Mouse (Mus musculus): ENCODE results near the gene P2ry10. TPM values are rescaled to one million over a fixed set of nuclear protein-coding genes. Genes with fewer than 3 reads are reported as not detected.
"Not testable (repeated sequence)": the region's sequence is repeated elsewhere in the genome, so short reads cannot be mapped to it uniquely, and the experiment has no call there.

Gene P2ry10
- 45.6 and 53.0 TPM in 2 replicates for polyA plus RNA-seq (2012; rRNA removed)

- Histone ChIP-seq H3K4me1 (replicated peaks; ENCODE audit: control insufficient read depth, insufficient read depth, low read length) (no peaks in the 10 kb centered on the region), H3K4me3 (ENCODE audit: control insufficient read depth, insufficient read depth, low read length) (no peak within 1 kb of the TSS), H3K27ac (ENCODE audit: control insufficient read depth, insufficient read depth, low read length) (peak within 1 kb of the TSS; percentile 68; the same call in 1 of the 2 replicates), H3K36me3 (ENCODE audit: control insufficient read depth, insufficient read depth, low read length) (no peaks in the 10 kb centered on the region), H3K27me3 (ENCODE audit: control insufficient read depth, insufficient read depth, low read length) (no peaks in the 10 kb centered on the region)
- TF ChIP-seq POLR2A (IDR thresholded peaks at IDR 0.05; ENCODE audit: control insufficient read depth, extremely low read depth, insufficient read depth, low read length, poor library complexity), result no peak
- no peak for TF ChIP-seq CTCF (IDR thresholded peaks at IDR 0.05; ENCODE audit: borderline replicate concordance, control insufficient read depth, extremely low read depth, insufficient read depth, low read length, poor library complexity)
- WGBS, result 4% methylated on average over 4 of the region's 4 CpGs
- DNase-seq, result peak; percentile 17
These were observed at the start of gene P2ry10 for GRCm38 (mm10) chrX:107088177-107088576. P2ry10 (plus strand) TSS chrX:107088492.

DNA sequence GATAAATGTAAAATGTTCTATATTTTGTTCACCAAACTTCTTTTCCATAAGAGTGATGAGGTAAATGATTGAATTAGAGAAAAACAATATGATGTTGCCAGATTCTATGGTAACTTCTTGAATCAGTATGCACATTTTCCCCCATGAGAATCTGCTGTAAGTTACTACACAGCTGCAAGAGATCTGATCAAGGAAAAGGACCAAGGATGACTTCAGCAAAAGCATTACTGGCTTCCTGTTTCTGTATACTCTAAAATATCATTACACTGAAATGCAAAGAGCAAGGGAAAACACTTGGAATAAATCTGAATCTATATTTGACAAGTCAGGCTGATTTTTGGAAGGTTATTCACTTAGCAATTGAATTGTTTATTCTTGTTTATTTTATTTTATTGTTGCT lies 49.1 kb upstream of the P2ry10 start:
- H3K27me3 ChIP-seq (ENCODE audit: control insufficient read depth, insufficient read depth, low read length), result no peaks in the 10 kb centered on the region
- no peak overlapping the region for H3K4me3 ChIP-seq (ENCODE audit: control insufficient read depth, insufficient read depth, low read length)
- no peaks in the 10 kb centered on the region for H3K4me1 ChIP-seq (replicated peaks; ENCODE audit: control insufficient read depth, insufficient read depth, low read length)
- no peak for DNase-seq
- no peak for TF ChIP-seq POLR2A (IDR thresholded peaks at IDR 0.05; ENCODE audit: control insufficient read depth, extremely low read depth, insufficient read depth, low read length, poor library complexity)
- no peak for TF ChIP-seq CTCF (IDR thresholded peaks at IDR 0.05; ENCODE audit: borderline replicate concordance, control insufficient read depth, extremely low read depth, insufficient read depth, low read length, poor library complexity)
- no peaks in the 10 kb centered on the region for H3K36me3 ChIP-seq (ENCODE audit: control insufficient read depth, insufficient read depth, low read length)
- H3K27ac ChIP-seq (ENCODE audit: control insufficient read depth, insufficient read depth, low read length), result no peak overlapping the region

DNA sequence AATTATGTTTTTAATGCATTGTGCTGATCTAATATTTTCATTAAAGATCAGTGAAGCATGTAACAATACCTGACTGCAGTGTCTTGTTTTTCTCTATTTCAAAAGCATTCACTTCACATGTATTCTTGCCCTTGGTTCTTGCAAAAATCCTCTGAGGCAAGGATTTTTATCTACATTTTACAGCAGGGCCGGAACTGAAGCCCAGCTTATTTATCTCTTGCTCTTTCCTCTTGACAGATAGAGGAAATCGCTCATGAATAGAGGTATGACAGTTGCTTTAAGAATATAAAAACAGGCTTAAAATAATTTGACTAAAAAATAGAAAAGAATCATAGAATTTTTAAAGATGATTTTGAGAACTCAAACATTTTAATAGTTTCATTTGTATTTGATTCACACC lies 48.7 kb upstream of the P2ry10 start:
- Histone ChIP-seq H3K36me3 (ENCODE audit: control insufficient read depth, insufficient read depth, low read length) (no peaks in the 10 kb centered on the region), H3K27ac (ENCODE audit: control insufficient read depth, insufficient read depth, low read length) (no peak overlapping the region), H3K4me3 (ENCODE audit: control insufficient read depth, insufficient read depth, low read length) (no peak overlapping the region), H3K27me3 (ENCODE audit: control insufficient read depth, insufficient read depth, low read length) (no peaks in the 10 kb centered on the region), H3K4me1 (replicated peaks; ENCODE audit: control insufficient read depth, insufficient read depth, low read length) (no peaks in the 10 kb centered on the region)
- 19% methylated on average over 2 of the region's 2 CpGs for WGBS
- TF ChIP-seq POLR2A (IDR thresholded peaks at IDR 0.05; ENCODE audit: control insufficient read depth, extremely low read depth, insufficient read depth, low read length, poor library complexity) (no peak), CTCF (IDR thresholded peaks at IDR 0.05; ENCODE audit: borderline replicate concordance, control insufficient read depth, extremely low read depth, insufficient read depth, low read length, poor library complexity) (no peak)
- DNase-seq, result no peak

- Histone ChIP-seq H3K36me3 (ENCODE audit: control insufficient read depth, insufficient read depth, low read length) (no peaks in the 10 kb centered on the region), H3K27me3 (ENCODE audit: control insufficient read depth, insufficient read depth, low read length) (no peaks in the 10 kb centered on the region), H3K4me1 (replicated peaks; ENCODE audit: control insufficient read depth, insufficient read depth, low read length) (no peaks in the 10 kb centered on the region), H3K4me3 (ENCODE audit: control insufficient read depth, insufficient read depth, low read length) (no peak overlapping the region), H3K27ac (ENCODE audit: control insufficient read depth, insufficient read depth, low read length) (no peak overlapping the region)
- TF ChIP-seq POLR2A (IDR thresholded peaks at IDR 0.05; ENCODE audit: control insufficient read depth, extremely low read depth, insufficient read depth, low read length, poor library complexity) (no peak), CTCF (IDR thresholded peaks at IDR 0.05; ENCODE audit: borderline replicate concordance, control insufficient read depth, extremely low read depth, insufficient read depth, low read length, poor library complexity) (no peak)
- WGBS, result 84% methylated on average over 2 of the region's 2 CpGs
- DNase-seq, result no peak
These were observed 45.9 kb upstream of the P2ry10 start for GRCm38 (mm10) chrX:107042367-107042766.

DNA sequence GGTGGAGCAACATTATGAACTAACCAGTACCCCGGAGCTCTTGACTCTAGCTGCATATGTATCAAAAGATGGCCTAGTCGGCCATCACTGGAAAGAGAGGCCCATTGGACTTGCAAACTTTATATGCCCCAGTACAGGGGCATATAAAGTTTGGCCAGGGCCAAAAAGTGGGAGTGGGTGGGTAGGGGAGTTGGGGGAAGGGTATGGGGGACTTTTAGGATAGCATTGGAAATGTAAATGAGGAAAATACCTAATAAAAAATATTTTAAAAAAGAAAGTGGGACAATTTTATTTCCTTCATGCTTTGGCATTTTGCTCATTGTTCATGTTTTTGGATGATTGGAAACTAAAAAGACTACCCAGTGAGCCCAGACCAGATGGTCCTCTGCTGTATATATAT lies 4.9 kb upstream of the P2ry10 start:
- H3K27ac ChIP-seq (ENCODE audit: control insufficient read depth, insufficient read depth, low read length); H3K4me3 ChIP-seq (ENCODE audit: control insufficient read depth, insufficient read depth, low read length); H3K4me1 ChIP-seq (replicated peaks; ENCODE audit: control insufficient read depth, insufficient read depth, low read length); H3K36me3 ChIP-seq (ENCODE audit: control insufficient read depth, insufficient read depth, low read length); H3K27me3 ChIP-seq (ENCODE audit: control insufficient read depth, insufficient read depth, low read length); DNase-seq: not testable (repeated sequence)
- WGBS, result 93% methylated on average over 2 of the region's 2 CpGs

DNA sequence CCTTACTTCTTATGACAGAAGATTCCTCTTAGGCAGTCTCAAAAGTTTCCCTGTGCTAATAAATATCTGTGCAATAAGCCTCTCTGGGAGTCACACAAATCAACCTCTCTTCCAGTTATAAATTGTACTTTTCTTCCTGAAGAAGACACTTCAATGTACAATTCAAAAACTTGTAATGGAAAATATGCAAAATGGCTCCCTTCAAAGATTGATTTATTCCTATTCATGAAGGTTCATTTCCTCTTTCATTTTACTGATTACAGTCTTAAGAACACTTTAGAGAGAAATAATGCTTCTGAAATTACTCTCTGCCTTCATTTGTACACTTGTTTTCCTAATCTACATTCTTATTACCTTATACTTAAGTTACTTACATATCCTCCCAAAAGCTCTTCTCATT lies 4.0 kb upstream of the P2ry10 start:
- no peaks in the 10 kb centered on the region for H3K27me3 ChIP-seq (ENCODE audit: control insufficient read depth, insufficient read depth, low read length)

DNA sequence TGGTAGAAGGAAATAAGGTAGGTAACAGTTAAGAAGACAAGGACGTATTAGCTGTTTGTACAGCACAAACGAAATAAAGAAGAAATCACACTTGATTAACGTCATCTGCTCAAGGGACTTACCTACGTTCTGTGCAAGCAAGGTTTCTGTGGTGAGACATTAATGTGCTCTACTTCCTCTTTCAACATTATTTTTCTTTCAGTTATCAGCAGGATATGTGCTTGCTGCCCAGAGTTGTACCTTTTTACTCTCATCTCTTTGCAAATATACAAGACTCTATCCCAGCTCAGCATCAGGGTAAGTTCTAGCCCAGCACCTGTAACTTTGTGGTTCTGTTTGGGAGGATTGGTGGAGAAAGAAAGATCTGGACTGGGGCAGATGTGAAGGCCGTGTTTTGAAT lies 839 bp downstream of the P2ry10 start:
- Histone ChIP-seq H3K4me1 (replicated peaks; ENCODE audit: control insufficient read depth, insufficient read depth, low read length) (no peaks in the 10 kb centered on the region), H3K27ac (ENCODE audit: control insufficient read depth, insufficient read depth, low read length) (peak overlapping the region; percentile 68; the same call in 1 of the 2 replicates), H3K36me3 (ENCODE audit: control insufficient read depth, insufficient read depth, low read length) (no peaks in the 10 kb centered on the region), H3K27me3 (ENCODE audit: control insufficient read depth, insufficient read depth, low read length) (no peaks in the 10 kb centered on the region), H3K4me3 (ENCODE audit: control insufficient read depth, insufficient read depth, low read length) (no peak overlapping the region)
- DNase-seq, result peak; percentile 11
- TF ChIP-seq POLR2A (IDR thresholded peaks at IDR 0.05; ENCODE audit: control insufficient read depth, extremely low read depth, insufficient read depth, low read length, poor library complexity), result no peak
- TF ChIP-seq CTCF (IDR thresholded peaks at IDR 0.05; ENCODE audit: borderline replicate concordance, control insufficient read depth, extremely low read depth, insufficient read depth, low read length, poor library complexity), result no peak
- WGBS, result 8% methylated on average over 5 of the region's 5 CpGs

More for the DNA sequence above, 4.0 kb upstream of the P2ry10 start:
- DNase-seq, result no peak
- no peak for TF ChIP-seq POLR2A (IDR thresholded peaks at IDR 0.05; ENCODE audit: control insufficient read depth, extremely low read depth, insufficient read depth, low read length, poor library complexity)
- TF ChIP-seq CTCF (IDR thresholded peaks at IDR 0.05; ENCODE audit: borderline replicate concordance, control insufficient read depth, extremely low read depth, insufficient read depth, low read length, poor library complexity), result no peak
- Histone ChIP-seq H3K36me3 (ENCODE audit: control insufficient read depth, insufficient read depth, low read length) (no peaks in the 10 kb centered on the region), H3K27ac (ENCODE audit: control insufficient read depth, insufficient read depth, low read length) (no peak overlapping the region), H3K4me3 (ENCODE audit: control insufficient read depth, insufficient read depth, low read length) (no peak overlapping the region), H3K4me1 (replicated peaks; ENCODE audit: control insufficient read depth, insufficient read depth, low read length) (no peaks in the 10 kb centered on the region)
